Mouse (Mus musculus): ENCODE results near the gene Tef. TPM values are rescaled to one million over a fixed set of nuclear protein-coding genes. Genes with fewer than 3 reads are reported as not detected.

Tef gene
- polyA plus RNA-seq, 1 experiment from 2014 or later = 17.9 TPM

GRCm38 (mm10) chr15:81761959-81762358, 40.3 kb upstream of the Tef start:
- TF ChIP-seq CTCF (IDR thresholded peaks at IDR 0.05; ENCODE audit: low read depth) = peak; percentile 41
- no peaks in the 10 kb centered on the region for H3K27me3 ChIP-seq (ENCODE audit: insufficient read depth, low read length)
- ATAC-seq (replicated peaks; ENCODE audit: low FRiP score, low read depth) (no peak), DNase-seq (ENCODE audit: low spot score) (no peak)
- H3K36me3 ChIP-seq (ENCODE audit: insufficient read depth, low read length) = no peaks in the 10 kb centered on the region
- H3K4me2 ChIP-seq (ENCODE audit: low read length) = no peak overlapping the region
- no peaks in the 10 kb centered on the region for H3K4me1 ChIP-seq (replicated peaks; ENCODE audit: insufficient read depth, low read length)
- no peak overlapping the region for H3K4me3 ChIP-seq (replicated peaks; ENCODE audit: low read depth, low read length)
- no peak overlapping the region for H3K27ac ChIP-seq
- H3K9me3 ChIP-seq (replicated peaks; ENCODE audit: low read length) = no peaks in the 10 kb centered on the region
- WGBS = 94% methylated on average over 3 of the region's 3 CpGs
- H3K9ac ChIP-seq (ENCODE audit: low read depth, low read length) = no peak overlapping the region

GRCm38 (mm10) chr15:81764573-81764972, 37.6 kb upstream of the Tef start:
- Histone ChIP-seq H3K27me3 (ENCODE audit: insufficient read depth, low read length) (no peaks in the 10 kb centered on the region), H3K4me1 (replicated peaks; ENCODE audit: insufficient read depth, low read length) (0 out of 2 replicates have a peak, but pooled peaks cover 4% of the 10 kb centered on the region), H3K4me2 (ENCODE audit: low read length) (no peak overlapping the region), H3K9ac (ENCODE audit: low read depth, low read length) (no peak overlapping the region), H3K9me3 (replicated peaks; ENCODE audit: low read length) (no peaks in the 10 kb centered on the region), H3K4me3 (replicated peaks; ENCODE audit: low read depth, low read length) (no peak overlapping the region), H3K27ac (no peak overlapping the region), H3K36me3 (ENCODE audit: insufficient read depth, low read length) (peaks cover 7% of the 10 kb centered on the region; the same call in 1 of the 2 replicates)
- WGBS = 88% methylated on average over 6 of the region's 6 CpGs
- no peak for TF ChIP-seq CTCF (IDR thresholded peaks at IDR 0.05; ENCODE audit: low read depth)
- ATAC-seq (replicated peaks; ENCODE audit: low FRiP score, low read depth) = no peak
- DNase-seq (ENCODE audit: low spot score) = no peak

DNA sequence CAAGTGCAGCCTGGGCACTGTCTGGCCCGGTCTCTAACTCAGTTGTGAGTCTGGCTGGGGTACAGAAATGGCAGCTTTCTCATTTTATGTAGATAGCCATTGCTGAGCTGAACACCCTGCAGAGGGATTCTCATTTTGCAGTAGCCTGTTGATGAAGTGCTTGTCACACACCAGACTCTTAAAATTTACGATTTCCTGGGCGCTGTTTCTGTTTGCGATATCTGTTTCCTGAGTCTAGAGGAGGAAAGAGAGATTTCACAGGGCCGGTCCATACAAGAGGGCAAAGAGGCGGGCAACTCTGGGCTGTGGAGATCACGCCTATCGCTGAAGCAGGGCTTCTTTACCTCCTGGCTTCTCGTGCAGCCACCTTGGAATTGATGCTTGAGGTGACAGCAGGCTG, 36.6 kb upstream of the Tef start:
- WGBS = 57% methylated on average over 9 of the region's 9 CpGs
- no peak for TF ChIP-seq CTCF (IDR thresholded peaks at IDR 0.05; ENCODE audit: low read depth)
- ATAC-seq (replicated peaks; ENCODE audit: low FRiP score, low read depth) = no peak

DNA sequence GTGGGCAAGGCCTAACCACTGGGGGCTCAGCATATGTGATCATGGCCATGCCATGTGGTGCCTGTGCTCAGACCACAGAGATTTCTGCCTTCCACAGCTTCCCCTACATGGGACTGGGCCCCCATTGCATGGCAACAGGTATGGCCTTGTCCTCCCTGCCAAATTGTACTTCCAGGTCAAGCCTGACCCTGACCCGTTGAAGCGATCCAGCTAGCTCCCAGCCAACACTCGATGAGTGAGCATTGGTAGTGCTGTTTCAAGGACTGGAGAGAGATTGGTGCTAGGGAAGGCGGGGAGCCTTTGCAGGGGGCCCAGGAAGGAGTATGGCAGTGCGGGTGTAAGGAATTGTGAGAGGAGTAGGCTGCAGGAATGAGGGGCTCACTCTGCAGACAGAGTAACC, 35.8 kb upstream of the Tef start:
- DNase-seq (ENCODE audit: low spot score) (no peak), ATAC-seq (replicated peaks; ENCODE audit: low FRiP score, low read depth) (no peak)
- no peak overlapping the region for H3K4me3 ChIP-seq (replicated peaks; ENCODE audit: low read depth, low read length)
- no peak overlapping the region for H3K9ac ChIP-seq (ENCODE audit: low read depth, low read length)
- WGBS = 74% methylated on average over 5 of the region's 5 CpGs
- H3K36me3 ChIP-seq (ENCODE audit: insufficient read depth, low read length) = peaks cover 15% of the 10 kb centered on the region; the same call in 1 of the 2 replicates
- H3K9me3 ChIP-seq (replicated peaks; ENCODE audit: low read length) = no peaks in the 10 kb centered on the region
- no peak overlapping the region for H3K27ac ChIP-seq
- H3K27me3 ChIP-seq (ENCODE audit: insufficient read depth, low read length) = no peaks in the 10 kb centered on the region
- 0 out of 2 replicates have a peak, but pooled peaks cover 4% of the 10 kb centered on the region for H3K4me1 ChIP-seq (replicated peaks; ENCODE audit: insufficient read depth, low read length)
- no peak for TF ChIP-seq CTCF (IDR thresholded peaks at IDR 0.05; ENCODE audit: low read depth)
- H3K4me2 ChIP-seq (ENCODE audit: low read length) = no peak overlapping the region

More for the DNA sequence above, 36.6 kb upstream of the Tef start:
- Histone ChIP-seq H3K36me3 (ENCODE audit: insufficient read depth, low read length) (peaks cover 13% of the 10 kb centered on the region; the same call in 1 of the 2 replicates), H3K27ac (no peak overlapping the region), H3K9me3 (replicated peaks; ENCODE audit: low read length) (no peaks in the 10 kb centered on the region), H3K27me3 (ENCODE audit: insufficient read depth, low read length) (no peaks in the 10 kb centered on the region), H3K4me1 (replicated peaks; ENCODE audit: insufficient read depth, low read length) (0 out of 2 replicates have a peak, but pooled peaks cover 4% of the 10 kb centered on the region), H3K4me2 (ENCODE audit: low read length) (no peak overlapping the region), H3K9ac (ENCODE audit: low read depth, low read length) (no peak overlapping the region), H3K4me3 (replicated peaks; ENCODE audit: low read depth, low read length) (no peak overlapping the region)
- no peak for DNase-seq (ENCODE audit: low spot score)

DNA sequence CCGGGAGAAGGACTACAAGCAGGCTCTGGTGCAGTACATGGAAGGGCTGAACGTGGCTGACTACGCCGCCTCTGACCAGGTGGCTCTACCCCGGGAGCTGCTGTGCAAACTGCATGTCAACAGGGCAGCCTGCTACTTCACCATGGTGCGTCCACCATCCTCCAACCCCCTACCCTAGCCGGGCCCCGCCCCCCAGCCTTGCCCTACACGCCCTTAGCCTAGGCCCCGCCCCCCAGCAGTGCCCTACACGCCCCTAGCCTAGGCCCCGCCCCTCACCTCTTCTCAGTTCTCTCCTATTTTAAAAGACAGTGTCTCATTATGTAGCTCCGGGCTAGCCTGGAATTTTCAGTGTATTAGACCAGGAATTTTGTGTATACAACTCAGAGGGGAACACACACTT, 33.2 kb upstream of the Tef start:
- H3K9me3 ChIP-seq (replicated peaks; ENCODE audit: low read length) = no peaks in the 10 kb centered on the region
- H3K4me2 ChIP-seq (ENCODE audit: low read length) = no peak overlapping the region
- TF ChIP-seq CTCF (IDR thresholded peaks at IDR 0.05; ENCODE audit: low read depth) = no peak
- H3K4me3 ChIP-seq (replicated peaks; ENCODE audit: low read depth, low read length) = no peak overlapping the region
- H3K36me3 ChIP-seq (ENCODE audit: insufficient read depth, low read length) = peaks cover 35% of the 10 kb centered on the region
- 0 out of 2 replicates have a peak, but pooled peaks cover 4% of the 10 kb centered on the region for H3K4me1 ChIP-seq (replicated peaks; ENCODE audit: insufficient read depth, low read length)
- WGBS = 64% methylated on average over 13 of the region's 13 CpGs
- no peak overlapping the region for H3K27ac ChIP-seq
- no peak for DNase-seq (ENCODE audit: low spot score)
- H3K9ac ChIP-seq (ENCODE audit: low read depth, low read length) = no peak overlapping the region
- 0 out of 2 replicates have a peak, but pooled peaks have one; percentile 23 for ATAC-seq (replicated peaks; ENCODE audit: low FRiP score, low read depth)
- no peaks in the 10 kb centered on the region for H3K27me3 ChIP-seq (ENCODE audit: insufficient read depth, low read length)

GRCm38 (mm10) chr15:81772431-81773120, 29.6 kb upstream of the Tef start:
- Histone ChIP-seq H3K4me1 (replicated peaks; ENCODE audit: insufficient read depth, low read length) (0 out of 2 replicates have a peak, but pooled peaks cover 2% of the 10 kb centered on the region), H3K36me3 (ENCODE audit: insufficient read depth, low read length) (peaks cover 53% of the 10 kb centered on the region), H3K9ac (ENCODE audit: low read depth, low read length) (no peak overlapping the region), H3K27ac (0 out of 2 replicates have a peak overlapping the region, but pooled peaks have one; percentile 19), H3K4me3 (replicated peaks; ENCODE audit: low read depth, low read length) (no peak overlapping the region), H3K4me2 (ENCODE audit: low read length) (no peak overlapping the region), H3K9me3 (replicated peaks; ENCODE audit: low read length) (no peaks in the 10 kb centered on the region), H3K27me3 (ENCODE audit: insufficient read depth, low read length) (no peaks in the 10 kb centered on the region)
- ATAC-seq (replicated peaks; ENCODE audit: low FRiP score, low read depth) (no peak), DNase-seq (ENCODE audit: low spot score) (peak; percentile 47)
- WGBS = 50% methylated on average over 20 of the region's 20 CpGs
- TF ChIP-seq CTCF (IDR thresholded peaks at IDR 0.05; ENCODE audit: low read depth) = no peak

Measured in kidney, postnatal 0 days (tissue).